Mouse (Mus musculus): ENCODE results near the gene Spg21. TPM values are rescaled to one million over a fixed set of nuclear protein-coding genes. Genes with fewer than 3 reads are reported as not detected.

Spg21 gene
- polyA plus RNA-seq, 1 experiment from 2014 or later, result 112 TPM

Other genes starting within 250 kb of the Spg21 start
- 0.09 and 0.11 TPM in 2 replicates for gene Cilp, start 195.8 kb upstream of the Spg21 start, polyA plus RNA-seq (2016; fragmentation: Nextera tagmentation; extraction: Ambion mirVana)
- gene Clpx, start 166.7 kb upstream of the Spg21 start, polyA plus RNA-seq (2016; fragmentation: Nextera tagmentation; extraction: Ambion mirVana), result 43.0 and 44.3 TPM in 2 replicates
- gene Pdcd7, start 114.8 kb upstream of the Spg21 start, polyA plus RNA-seq (2016; fragmentation: Nextera tagmentation; extraction: Ambion mirVana), result 12.2 and 14.3 TPM in 2 replicates
- 0.17 and 0.65 TPM in 2 replicates for gene Ubap1l, start 99.9 kb upstream of the Spg21 start, polyA plus RNA-seq (2016; fragmentation: Nextera tagmentation; extraction: Ambion mirVana)
- 0.37 and 0.45 TPM in 2 replicates for gene Kbtbd13, start 69.3 kb upstream of the Spg21 start, polyA plus RNA-seq (2016; fragmentation: Nextera tagmentation; extraction: Ambion mirVana)
- gene Rasl12, start 62.4 kb upstream of the Spg21 start, polyA plus RNA-seq (2016; fragmentation: Nextera tagmentation; extraction: Ambion mirVana), result 6.5 TPM in 2 replicates
- not detected in 2 replicates for gene Slc51b, start 38.0 kb upstream of the Spg21 start, polyA plus RNA-seq (2016; fragmentation: Nextera tagmentation; extraction: Ambion mirVana)
- gene Mtfmt, start 25.2 kb upstream of the Spg21 start, polyA plus RNA-seq (2016; fragmentation: Nextera tagmentation; extraction: Ambion mirVana), result 22.9 and 23.3 TPM in 2 replicates
- gene Ankdd1a, start 59.2 kb downstream of the Spg21 start, polyA plus RNA-seq (2016; fragmentation: Nextera tagmentation; extraction: Ambion mirVana), result 0.22 and 0.24 TPM in 2 replicates
- 10.0 and 10.6 TPM in 2 replicates for gene Plekho2, start 119.1 kb downstream of the Spg21 start, polyA plus RNA-seq (2016; fragmentation: Nextera tagmentation; extraction: Ambion mirVana)
- 22.3 and 24.0 TPM in 2 replicates for gene Pif1, start 126.2 kb downstream of the Spg21 start, polyA plus RNA-seq (2016; fragmentation: Nextera tagmentation; extraction: Ambion mirVana)
- 11.5 and 12.8 TPM in 2 replicates for gene Rbpms2, start 168.7 kb downstream of the Spg21 start, polyA plus RNA-seq (2016; fragmentation: Nextera tagmentation; extraction: Ambion mirVana)
- 262 and 269 TPM in 2 replicates for gene Oaz2, start 207.1 kb downstream of the Spg21 start, polyA plus RNA-seq (2016; fragmentation: Nextera tagmentation; extraction: Ambion mirVana)